Mouse (Mus musculus) forebrain, embryonic 16.5 days (tissue): ENCODE measurements around the gene Hand2. TPM values are rescaled to one million over a fixed set of nuclear protein-coding genes. Genes with fewer than 3 reads are reported as not detected.

Experiments used
- ATAC-seq: fragments of 200-750 bp; cut with Nextera tagmentation; 2 replicates; pipeline ENCODE4 v1.8.0; 2017; ENCODE audit warnings: mild to moderate bottlenecking, moderate library complexity
- H3K27ac ChIP-seq: fragments of 300-500 bp; sonication (generic); 2 replicates; pipeline ENCODE4 v1.5.1; 2014; ENCODE audit warnings: low read length, control low read depth
- H3K27me3 ChIP-seq: fragments of 300-500 bp; sonication (generic); replicated peaks from 2 replicates; pipeline ENCODE4 v1.6.1; 2014; ENCODE audit warnings: low read length; ENCODE audit not compliant: control insufficient read depth, insufficient read depth
- H3K36me3 ChIP-seq: fragments of 300-500 bp; sonication (generic); 2 replicates; pipeline ENCODE4 v1.6.1; 2014; ENCODE audit not compliant: control insufficient read depth, insufficient read depth
- H3K4me1 ChIP-seq: fragments of 300-500 bp; sonication (generic); replicated peaks from 2 replicates; pipeline ENCODE4 v1.6.1; 2014; ENCODE audit warnings: low read length; ENCODE audit not compliant: control insufficient read depth, insufficient read depth
- H3K4me2 ChIP-seq: fragments of 300-500 bp; sonication (generic); 2 replicates; pipeline ENCODE4 v1.6.1; 2014; ENCODE audit warnings: mild to moderate bottlenecking, low read length, control low read depth
- H3K4me3 ChIP-seq: fragments of 300-500 bp; sonication (generic); replicated peaks from 2 replicates; pipeline ENCODE4 v1.5.1; 2014; ENCODE audit warnings: mild to moderate bottlenecking, low read length, control low read depth
- H3K9ac ChIP-seq: fragments of 300-500 bp; sonication (generic); replicated peaks from 2 replicates; pipeline ENCODE4 v1.6.1; 2014; ENCODE audit warnings: low read depth, low read length, control low read depth
- H3K9me3 ChIP-seq: fragments of 300-500 bp; sonication (generic); 2 replicates; pipeline ENCODE4 v1.6.1; 2016; ENCODE audit warnings: low read length; ENCODE audit not compliant: control insufficient read depth
- WGBS: fragments of 180-500 bp; shearing (Covaris S2); extraction: QIAGEN DNeasy Blood & Tissue Kit; methylation state at CpG from one replicate; pipeline ENCODE4 v1.1.7; 2014; 5-methylcytosine and 5-hydroxymethylcytosine counted together
- polyA plus RNA-seq: library from polyadenylated mRNA; unstranded; fragments of >200 nt; fragmentation: Nextera tagmentation; extraction: Ambion mirVana; gene quantifications from 2 replicates; pipeline ENCODE4 v1.2.1, GENCODE M21; 2015

The Hand2 gene
- polyA plus RNA-seq, 1 experiment from 2014 or later, result not detected

GRCm38 (mm10) chr8:57374044-57374443 lies 53.3 kb downstream of the Hand2 start:
- WGBS, result 91% methylated on average over 2 of the region's 2 CpGs
- no peak overlapping the region for H3K27ac ChIP-seq
- no peaks in the 10 kb centered on the region for H3K4me1 ChIP-seq
- no peaks in the 10 kb centered on the region for H3K27me3 ChIP-seq
- H3K36me3 ChIP-seq, result no peaks in the 10 kb centered on the region
- no peak overlapping the region for H3K4me3 ChIP-seq
- H3K4me2 ChIP-seq, result no peak overlapping the region
- no peaks in the 10 kb centered on the region for H3K9me3 ChIP-seq
- no peak for ATAC-seq
- H3K9ac ChIP-seq, result no peak overlapping the region

Other genes with a start within 250 kb of the Hand2 start
- gene Scrg1, start 134.9 kb downstream of the Hand2 start, polyA plus RNA-seq, result 14.7 and 20.2 TPM in 2 replicates
- gene Sap30, start 166.9 kb downstream of the Hand2 start, polyA plus RNA-seq, result 53.1 and 64.3 TPM in 2 replicates
- gene Hmgb2, start 190.9 kb downstream of the Hand2 start, polyA plus RNA-seq, result 168 and 177 TPM in 2 replicates